Mouse (Mus musculus) intestine, embryonic 14.5 days (tissue): ENCODE data around the gene Dbndd2. TPM values are rescaled to one million over a fixed set of nuclear protein-coding genes. Genes with fewer than 3 reads are reported as not detected.

Experiments used
- ATAC-seq: fragments of 200-750 bp; cut with Nextera tagmentation; replicated peaks from 2 replicates; pipeline ENCODE4 v1.8.0; 2017; ENCODE audit warnings: low read depth, moderate number of reproducible peaks, moderate TSS enrichment, moderate library complexity; ENCODE audit not compliant: low FRiP score, low TSS enrichment
- DNase-seq: peaks from one replicate; pipeline ENCODE4 v3.0.0-alpha.2; 2018; ENCODE audit warnings: low spot score
- H3K27ac ChIP-seq: fragments of 300-500 bp; sonication (generic); 2 replicates; pipeline ENCODE4 v1.5.1; 2014; ENCODE audit warnings: low read depth, mild to moderate bottlenecking, control low read depth
- H3K27me3 ChIP-seq: fragments of 300-500 bp; sonication (generic); replicated peaks from 2 replicates; pipeline ENCODE4 v1.6.1; 2014; ENCODE audit warnings: low read length, control low read depth; ENCODE audit not compliant: control insufficient read depth, insufficient read depth
- H3K36me3 ChIP-seq: fragments of 300-500 bp; sonication (generic); 2 replicates; pipeline ENCODE4 v1.6.1; 2014; ENCODE audit warnings: low read length, control low read depth; ENCODE audit not compliant: control insufficient read depth, insufficient read depth
- H3K4me1 ChIP-seq: fragments of 300-500 bp; sonication (generic); replicated peaks from 2 replicates; pipeline ENCODE4 v1.6.1; 2014; ENCODE audit warnings: low read length, control low read depth, mixed read lengths; ENCODE audit not compliant: control insufficient read depth, insufficient read depth
- H3K4me2 ChIP-seq: fragments of 300-500 bp; sonication (generic); 2 replicates; pipeline ENCODE4 v1.6.1; 2014; ENCODE audit warnings: low read length
- H3K4me3 ChIP-seq: fragments of 300-500 bp; sonication (generic); 2 replicates; pipeline ENCODE4 v1.5.1; 2014; ENCODE audit warnings: low read depth, low read length, control low read depth, mixed read lengths
- H3K9ac ChIP-seq: fragments of 300-500 bp; sonication (generic); 2 replicates; pipeline ENCODE4 v1.6.1; 2014; ENCODE audit warnings: mild to moderate bottlenecking, low read length
- H3K9me3 ChIP-seq: fragments of 300-500 bp; sonication (generic); 2 replicates; pipeline ENCODE4 v1.6.1; 2016; ENCODE audit warnings: low read length, control low read depth; ENCODE audit not compliant: control insufficient read depth
- WGBS: fragments of 180-500 bp; shearing (Covaris S2); extraction: QIAGEN DNeasy Blood & Tissue Kit; methylation state at CpG from one replicate; pipeline ENCODE4 v1.1.7; 2014; 5-methylcytosine and 5-hydroxymethylcytosine counted together
- polyA plus RNA-seq: library from polyadenylated mRNA; unstranded; fragments of >200 nt; fragmentation: Nextera tagmentation; extraction: Ambion mirVana; gene quantifications from 2 replicates; pipeline ENCODE4 v1.2.1, GENCODE M21; 2014

Dbndd2 gene
- polyA plus RNA-seq, 1 experiment from 2014 or later, result 9.4 TPM

- 86% methylated on average over 9 of the region's 9 CpGs for WGBS
- Histone ChIP-seq H3K4me3 (no peak overlapping the region), H3K4me1 (peaks cover 23% of the 10 kb centered on the region; the same call in 1 of the 2 replicates), H3K4me2 (no peak overlapping the region), H3K9me3 (no peaks in the 10 kb centered on the region), H3K36me3 (no peaks in the 10 kb centered on the region), H3K27ac (no peak overlapping the region), H3K27me3 (no peaks in the 10 kb centered on the region), H3K9ac (no peak overlapping the region)
- no peak for ATAC-seq
- no peak for DNase-seq
These were observed 30.0 kb downstream of the Dbndd2 start for GRCm38 (mm10) chr2:164515897-164516296.

GRCm38 (mm10) chr2:164516592-164516991, 30.7 kb downstream of the Dbndd2 start:
- H3K36me3 ChIP-seq, result no peaks in the 10 kb centered on the region
- no peak overlapping the region for H3K4me3 ChIP-seq
- DNase-seq (no peak), ATAC-seq (no peak)
- WGBS, result 81% methylated on average over 11 of the region's 11 CpGs
- peaks cover 23% of the 10 kb centered on the region; the same call in 1 of the 2 replicates for H3K4me1 ChIP-seq
- H3K4me2 ChIP-seq, result no peak overlapping the region
- H3K27me3 ChIP-seq, result no peaks in the 10 kb centered on the region
- no peaks in the 10 kb centered on the region for H3K9me3 ChIP-seq
- H3K27ac ChIP-seq, result no peak overlapping the region
- H3K9ac ChIP-seq, result no peak overlapping the region

GRCm38 (mm10) chr2:164517485-164518221, 31.7 kb downstream of the Dbndd2 start:
- peaks cover 17% of the 10 kb centered on the region; the same call in 1 of the 2 replicates for H3K4me1 ChIP-seq
- no peak overlapping the region for H3K4me2 ChIP-seq
- H3K36me3 ChIP-seq, result no peaks in the 10 kb centered on the region
- no peaks in the 10 kb centered on the region for H3K9me3 ChIP-seq
- no peaks in the 10 kb centered on the region for H3K27me3 ChIP-seq
- peak overlapping the region; percentile 91 for H3K27ac ChIP-seq
- no peak overlapping the region for H3K4me3 ChIP-seq
- 35% methylated on average over 10 of the region's 10 CpGs for WGBS
- no peak for ATAC-seq
- no peak overlapping the region for H3K9ac ChIP-seq
- DNase-seq, result peak; percentile 79

- Histone ChIP-seq H3K27ac (peak overlapping the region; percentile 91), H3K36me3 (no peaks in the 10 kb centered on the region), H3K9ac (no peak overlapping the region), H3K27me3 (no peaks in the 10 kb centered on the region), H3K9me3 (no peaks in the 10 kb centered on the region), H3K4me3 (no peak overlapping the region), H3K4me2 (peak overlapping the region; percentile 13; the same call in 1 of the 2 replicates), H3K4me1 (peaks cover 17% of the 10 kb centered on the region; the same call in 1 of the 2 replicates)
- ATAC-seq (peak; percentile 58), DNase-seq (peak; percentile 80)
- WGBS, result 32% methylated on average over 11 of the region's 11 CpGs
These were observed 32.6 kb downstream of the Dbndd2 start for GRCm38 (mm10) chr2:164518266-164519170.

- H3K9me3 ChIP-seq, result no peaks in the 10 kb centered on the region
- WGBS, result 40% methylated on average over 6 of the region's 6 CpGs
- H3K4me1 ChIP-seq, result peaks cover 17% of the 10 kb centered on the region; the same call in 1 of the 2 replicates
- ATAC-seq (0 out of 2 replicates have a peak, but pooled peaks have one; percentile 4), DNase-seq (no peak)
- peak overlapping the region; percentile 13; the same call in 1 of the 2 replicates for H3K4me2 ChIP-seq
- no peaks in the 10 kb centered on the region for H3K36me3 ChIP-seq
- H3K4me3 ChIP-seq, result no peak overlapping the region
- H3K27ac ChIP-seq, result peak overlapping the region; percentile 91
- no peak overlapping the region for H3K9ac ChIP-seq
- H3K27me3 ChIP-seq, result no peaks in the 10 kb centered on the region
These were observed 33.2 kb downstream of the Dbndd2 start for GRCm38 (mm10) chr2:164519171-164519526.

GRCm38 (mm10) chr2:164520782-164521181, 34.9 kb downstream of the Dbndd2 start:
- no peaks in the 10 kb centered on the region for H3K27me3 ChIP-seq
- no peak overlapping the region for H3K4me2 ChIP-seq

GRCm38 (mm10) chr2:164521841-164522240, 35.9 kb downstream of the Dbndd2 start:
- ATAC-seq (no peak), DNase-seq (no peak)
- Histone ChIP-seq H3K27me3 (no peaks in the 10 kb centered on the region), H3K9me3 (no peaks in the 10 kb centered on the region), H3K9ac (no peak overlapping the region), H3K4me1 (peaks cover 12% of the 10 kb centered on the region; the same call in 1 of the 2 replicates), H3K36me3 (no peaks in the 10 kb centered on the region), H3K27ac (no peak overlapping the region), H3K4me2 (no peak overlapping the region), H3K4me3 (no peak overlapping the region)
- WGBS, result 23% methylated on average over 11 of the region's 11 CpGs

More at GRCm38 (mm10) chr2:164520782-164521181, 34.9 kb downstream of the Dbndd2 start:
- DNase-seq, result peak; percentile 59
- Histone ChIP-seq H3K27ac (no peak overlapping the region), H3K9me3 (no peaks in the 10 kb centered on the region), H3K4me3 (no peak overlapping the region), H3K36me3 (no peaks in the 10 kb centered on the region), H3K9ac (no peak overlapping the region), H3K4me1 (peaks cover 12% of the 10 kb centered on the region; the same call in 1 of the 2 replicates)
- WGBS, result 18% methylated on average over 3 of the region's 3 CpGs
- ATAC-seq, result peak; percentile 62

GRCm38 (mm10) chr2:164522280-164522679, 36.4 kb downstream of the Dbndd2 start:
- H3K36me3 ChIP-seq, result no peaks in the 10 kb centered on the region
- H3K27ac ChIP-seq, result no peak overlapping the region
- H3K4me1 ChIP-seq, result peaks cover 12% of the 10 kb centered on the region; the same call in 1 of the 2 replicates
- DNase-seq, result no peak
- H3K27me3 ChIP-seq, result no peaks in the 10 kb centered on the region
- WGBS, result 37% methylated on average over 8 of the region's 8 CpGs
- no peak overlapping the region for H3K4me3 ChIP-seq
- no peak for ATAC-seq
- no peak overlapping the region for H3K4me2 ChIP-seq
- no peaks in the 10 kb centered on the region for H3K9me3 ChIP-seq
- H3K9ac ChIP-seq, result no peak overlapping the region
